Mouse (Mus musculus): ENCODE results near the gene Osm. TPM values are rescaled to one million over a fixed set of nuclear protein-coding genes. Genes with fewer than 3 reads are reported as not detected.

The Osm gene
- polyA plus RNA-seq, 1 experiment from 2014 or later = 0.55 TPM

DNA sequence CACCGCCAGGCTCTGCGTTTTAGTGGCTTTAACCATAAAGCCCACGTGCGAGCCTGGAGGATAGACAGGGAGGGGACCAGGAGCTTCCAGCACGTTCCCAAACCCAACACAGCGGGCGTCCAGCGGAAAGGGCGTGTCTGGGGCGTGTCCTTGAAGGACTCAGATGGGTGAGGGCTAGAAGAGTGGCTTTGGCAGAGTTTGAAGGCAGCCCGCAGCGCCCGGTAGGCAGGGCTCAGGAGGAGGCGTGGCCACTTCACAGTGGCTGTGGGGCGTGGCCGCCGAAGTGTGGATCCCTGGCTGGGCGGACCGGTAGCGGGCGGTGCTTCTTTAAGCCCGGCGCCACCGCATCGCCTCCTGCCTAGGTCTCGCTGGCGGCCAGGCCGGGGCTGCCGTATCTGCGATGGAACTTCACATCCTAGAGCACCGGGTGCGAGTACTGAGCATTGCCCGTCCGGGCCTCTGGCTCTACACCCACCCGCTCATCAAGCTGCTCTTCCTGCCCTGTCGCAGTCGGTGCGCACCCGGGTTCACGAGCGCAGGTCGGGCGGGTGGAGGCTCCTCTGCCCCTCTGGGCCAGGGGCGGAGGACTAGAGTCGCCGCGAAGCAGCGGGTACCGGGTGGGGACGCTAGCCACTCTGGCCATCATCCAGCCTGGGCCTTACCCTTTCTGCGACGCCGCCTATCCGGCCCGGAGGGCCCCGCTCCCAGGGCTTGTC is 18.1 kb upstream of the Osm start, which contains the start of gene Castor1:
TSS of gene Castor1 (plus strand) at position 312 of the 716 bp plus-strand sequence.
- H3K4me3 ChIP-seq = peak within 1 kb of the TSS; percentile 66
- peak within 1 kb of the TSS; percentile 67 for H3K27ac ChIP-seq
- H3K9me3 ChIP-seq (replicated peaks) = no peaks in the 10 kb centered on the region
- H3K27me3 ChIP-seq (replicated peaks) = peaks cover 22% of the 10 kb centered on the region
- H3K4me2 ChIP-seq = peak within 1 kb of the TSS; percentile 99
- peak within 1 kb of the TSS; percentile 78 for H3K9ac ChIP-seq
- peak; percentile 94 for ATAC-seq
- H3K4me1 ChIP-seq = peaks cover 50% of the 10 kb centered on the region
- 2% methylated on average over 56 of the region's 56 CpGs for WGBS (ENCODE audit: insufficient replicate concordance)
- H3K36me3 ChIP-seq = peaks cover 18% of the 10 kb centered on the region

DNA sequence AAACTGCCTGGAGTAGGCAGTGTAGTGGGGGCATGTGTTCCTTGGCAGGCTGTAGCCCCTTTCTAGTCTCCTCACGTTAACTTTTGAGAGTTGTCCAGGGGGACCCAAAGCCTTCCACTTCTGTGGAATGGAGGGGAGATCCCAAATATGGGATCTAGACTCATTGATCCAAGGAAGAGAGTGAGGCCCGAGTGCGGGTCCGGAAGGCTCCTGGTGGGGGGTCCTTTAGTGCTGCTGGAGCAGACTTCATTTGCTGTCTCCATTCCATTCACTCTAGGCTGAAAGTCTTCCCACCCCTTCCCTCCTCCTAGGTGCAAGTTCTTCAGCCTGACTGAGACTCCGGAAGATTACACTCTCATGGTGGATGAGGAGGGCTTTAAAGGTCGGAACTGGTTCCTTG is 17.6 kb upstream of the Osm start:
- peak overlapping the region; percentile 78 for H3K9ac ChIP-seq
- H3K27ac ChIP-seq = peak overlapping the region; percentile 61; the same call in 1 of the 2 replicates
- peaks cover 56% of the 10 kb centered on the region for H3K4me1 ChIP-seq
- H3K4me3 ChIP-seq = peak overlapping the region; percentile 66
- peak overlapping the region; percentile 99 for H3K4me2 ChIP-seq
- no peak for ATAC-seq
- peaks cover 22% of the 10 kb centered on the region for H3K27me3 ChIP-seq (replicated peaks)
- H3K36me3 ChIP-seq = peaks cover 12% of the 10 kb centered on the region
- no peaks in the 10 kb centered on the region for H3K9me3 ChIP-seq (replicated peaks)
- WGBS (ENCODE audit: insufficient replicate concordance) = 27% methylated on average over 6 of the region's 6 CpGs

DNA sequence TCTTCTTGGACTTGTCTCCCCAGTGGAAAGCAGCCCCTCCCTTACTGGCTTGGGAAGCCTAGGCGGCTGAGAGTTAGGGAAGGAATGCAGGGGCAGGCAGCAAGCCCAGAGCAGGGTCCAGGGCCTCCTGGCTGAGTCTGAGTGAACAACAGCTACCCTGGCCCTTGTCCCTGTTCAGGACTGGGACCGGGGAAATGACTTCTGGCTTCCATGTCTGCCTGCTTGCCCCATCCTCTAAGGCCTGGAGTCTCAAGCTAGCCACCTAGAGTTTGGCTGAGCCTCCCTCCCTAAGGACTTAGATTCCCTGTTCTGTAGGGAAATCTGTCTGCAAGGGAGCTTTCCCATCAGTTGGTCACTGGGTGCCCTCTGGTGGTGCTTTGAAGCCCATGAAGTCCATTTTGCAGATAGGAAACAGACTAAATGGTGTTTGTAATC is 16.9 kb upstream of the Osm start:
- no peak for ATAC-seq
- H3K9me3 ChIP-seq (replicated peaks) = no peaks in the 10 kb centered on the region
- no peak overlapping the region for H3K27ac ChIP-seq
- no peak overlapping the region for H3K4me3 ChIP-seq
- H3K9ac ChIP-seq = no peak overlapping the region
- WGBS (ENCODE audit: insufficient replicate concordance) = 13% methylated on average over 2 of the region's 2 CpGs
- peaks cover 8% of the 10 kb centered on the region for H3K36me3 ChIP-seq
- peaks cover 22% of the 10 kb centered on the region for H3K27me3 ChIP-seq (replicated peaks)
- H3K4me1 ChIP-seq = peaks cover 63% of the 10 kb centered on the region
- H3K4me2 ChIP-seq = 0 out of 2 replicates have a peak overlapping the region, but pooled peaks have one; percentile 99

DNA sequence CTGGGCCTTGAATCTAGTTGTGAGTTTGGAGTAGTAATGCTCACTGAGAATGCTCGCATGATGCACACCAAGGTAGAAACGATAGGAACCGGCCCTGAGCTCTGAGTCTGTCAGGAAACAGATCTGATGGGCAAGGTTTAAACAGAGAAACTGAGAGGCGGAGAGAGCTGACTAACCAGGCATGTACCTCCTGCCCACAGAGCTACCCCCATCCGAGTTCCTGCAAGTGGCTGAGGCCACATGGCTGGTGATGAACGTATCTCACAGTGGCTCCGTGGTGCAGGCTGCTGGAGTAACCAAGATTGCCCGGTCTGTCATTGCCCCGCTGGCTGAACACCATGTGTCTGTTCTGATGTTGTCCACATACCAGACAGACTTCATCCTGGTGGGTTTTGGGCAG is 16.3 kb upstream of the Osm start:
- Histone ChIP-seq H3K4me2 (no peak overlapping the region), H3K4me3 (no peak overlapping the region)

DNA sequence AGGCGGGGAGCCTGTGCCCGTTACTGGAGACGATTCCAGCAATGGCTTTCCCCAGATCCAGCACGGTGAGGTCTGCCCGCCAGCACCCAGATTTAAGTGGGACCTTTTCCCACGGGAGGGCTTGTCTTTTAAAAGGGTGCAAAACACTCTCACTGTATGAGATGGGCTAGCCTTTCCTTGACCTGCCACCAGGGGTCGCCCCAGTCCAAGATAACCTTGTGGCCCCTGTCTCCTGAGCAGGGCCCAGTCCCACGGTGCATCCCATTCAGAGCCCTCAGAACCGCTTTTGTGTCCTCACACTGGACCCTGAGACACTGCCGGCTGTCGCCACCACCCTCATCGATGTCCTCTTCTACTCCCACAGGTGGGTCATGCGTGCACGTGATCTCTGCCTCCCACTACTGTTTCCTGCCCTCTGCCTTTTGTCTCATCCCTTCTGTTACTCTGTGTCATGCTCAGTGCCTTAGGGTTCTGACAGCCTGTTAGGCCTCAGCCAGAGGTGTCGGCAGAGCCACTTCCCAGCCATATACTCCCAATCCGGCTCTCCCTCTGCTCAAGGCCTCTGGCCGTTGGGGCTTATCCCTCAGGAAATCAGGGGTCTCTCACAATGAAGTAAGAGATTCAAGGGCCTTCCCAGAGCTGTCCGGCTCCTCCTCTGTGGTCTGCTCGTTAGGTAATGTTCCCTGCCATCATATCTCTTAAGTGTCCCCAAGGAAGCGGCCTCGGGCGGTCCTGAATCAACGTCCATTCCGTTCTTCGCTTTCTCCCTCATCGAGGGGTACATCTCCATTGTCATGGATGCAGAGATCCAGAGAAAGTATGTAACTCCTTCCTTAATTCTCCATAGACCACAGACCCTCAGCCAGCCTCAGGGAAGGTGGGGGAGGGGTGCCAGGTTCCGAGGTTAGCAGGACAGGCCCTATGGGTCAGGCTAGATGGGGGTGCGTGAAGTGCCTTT is 15.5 kb upstream of the Osm start:
- 44% methylated on average over 28 of the region's 28 CpGs for WGBS (ENCODE audit: insufficient replicate concordance)

More for the DNA sequence above, 16.3 kb upstream of the Osm start:
- WGBS (ENCODE audit: insufficient replicate concordance) = 51% methylated on average over 9 of the region's 9 CpGs
- H3K4me1 ChIP-seq = peaks cover 69% of the 10 kb centered on the region
- H3K9me3 ChIP-seq (replicated peaks) = no peaks in the 10 kb centered on the region
- no peak overlapping the region for H3K27ac ChIP-seq
- no peak overlapping the region for H3K9ac ChIP-seq
- H3K36me3 ChIP-seq = peaks cover 4% of the 10 kb centered on the region
- ATAC-seq = no peak
- H3K27me3 ChIP-seq (replicated peaks) = peaks cover 22% of the 10 kb centered on the region

DNA sequence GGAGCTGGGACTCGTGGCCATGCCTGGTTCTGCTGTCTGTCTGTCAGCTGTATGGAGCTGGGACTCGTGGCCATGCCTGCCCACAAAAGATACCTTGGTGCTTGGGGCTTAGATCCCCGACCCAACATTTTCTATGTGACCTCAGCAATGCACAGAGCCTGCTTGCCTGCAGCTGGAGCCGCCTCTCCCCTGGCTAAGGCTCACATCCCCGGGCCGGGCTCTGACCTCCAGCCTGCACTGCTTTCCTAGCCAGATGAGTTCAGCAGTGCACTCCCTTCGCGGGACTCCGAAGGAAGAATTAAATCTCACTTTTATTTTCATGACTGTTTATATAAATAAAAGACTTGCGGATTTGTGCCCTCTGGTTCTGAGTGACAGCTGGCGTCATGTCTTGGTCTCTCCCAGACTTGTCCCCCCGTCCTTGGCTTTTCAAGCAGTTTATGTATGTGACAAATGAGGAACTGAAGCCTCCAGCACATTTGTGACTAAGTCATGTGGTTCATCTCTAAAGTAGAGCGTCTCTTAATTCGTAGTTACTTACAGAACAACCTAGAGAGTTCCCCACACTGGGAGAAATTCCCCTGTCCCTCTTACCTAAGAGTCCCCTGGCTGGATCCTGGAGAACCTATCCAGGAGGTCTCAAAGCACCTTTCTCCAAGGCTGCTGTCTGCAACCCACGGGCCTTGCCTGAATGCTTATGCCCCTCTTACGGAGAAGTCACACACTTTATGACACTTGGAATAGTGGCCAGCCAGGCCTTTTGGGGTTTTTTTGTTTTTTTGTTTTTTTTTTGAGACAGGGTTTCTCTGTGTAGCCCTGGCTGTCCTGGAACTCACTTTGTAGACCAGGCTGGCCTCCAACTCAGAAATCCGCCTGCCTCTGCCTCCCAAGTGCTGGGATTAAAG is 13.9 kb upstream of the Osm start:
- WGBS (ENCODE audit: insufficient replicate concordance) = 69% methylated on average over 17 of the region's 17 CpGs
- Histone ChIP-seq H3K4me3 (no peak overlapping the region), H3K36me3 (no peaks in the 10 kb centered on the region), H3K9ac (0 out of 2 replicates have a peak overlapping the region, but pooled peaks have one; percentile 4), H3K27me3 (replicated peaks) (peaks cover 22% of the 10 kb centered on the region), H3K4me1 (peaks cover 92% of the 10 kb centered on the region), H3K9me3 (replicated peaks) (no peaks in the 10 kb centered on the region), H3K4me2 (no peak overlapping the region), H3K27ac (peak overlapping the region; percentile 57; the same call in 1 of the 2 replicates)
- no peak for ATAC-seq

More for the DNA sequence above, 15.5 kb upstream of the Osm start:
- no peaks in the 10 kb centered on the region for H3K9me3 ChIP-seq (replicated peaks)
- no peak overlapping the region for H3K4me2 ChIP-seq
- H3K27ac ChIP-seq = 0 out of 2 replicates have a peak overlapping the region, but pooled peaks have one; percentile 36
- H3K36me3 ChIP-seq = no peaks in the 10 kb centered on the region
- no peak overlapping the region for H3K4me3 ChIP-seq
- H3K27me3 ChIP-seq (replicated peaks) = peaks cover 22% of the 10 kb centered on the region
- ATAC-seq = no peak
- peaks cover 77% of the 10 kb centered on the region for H3K4me1 ChIP-seq
- H3K9ac ChIP-seq = no peak overlapping the region

DNA sequence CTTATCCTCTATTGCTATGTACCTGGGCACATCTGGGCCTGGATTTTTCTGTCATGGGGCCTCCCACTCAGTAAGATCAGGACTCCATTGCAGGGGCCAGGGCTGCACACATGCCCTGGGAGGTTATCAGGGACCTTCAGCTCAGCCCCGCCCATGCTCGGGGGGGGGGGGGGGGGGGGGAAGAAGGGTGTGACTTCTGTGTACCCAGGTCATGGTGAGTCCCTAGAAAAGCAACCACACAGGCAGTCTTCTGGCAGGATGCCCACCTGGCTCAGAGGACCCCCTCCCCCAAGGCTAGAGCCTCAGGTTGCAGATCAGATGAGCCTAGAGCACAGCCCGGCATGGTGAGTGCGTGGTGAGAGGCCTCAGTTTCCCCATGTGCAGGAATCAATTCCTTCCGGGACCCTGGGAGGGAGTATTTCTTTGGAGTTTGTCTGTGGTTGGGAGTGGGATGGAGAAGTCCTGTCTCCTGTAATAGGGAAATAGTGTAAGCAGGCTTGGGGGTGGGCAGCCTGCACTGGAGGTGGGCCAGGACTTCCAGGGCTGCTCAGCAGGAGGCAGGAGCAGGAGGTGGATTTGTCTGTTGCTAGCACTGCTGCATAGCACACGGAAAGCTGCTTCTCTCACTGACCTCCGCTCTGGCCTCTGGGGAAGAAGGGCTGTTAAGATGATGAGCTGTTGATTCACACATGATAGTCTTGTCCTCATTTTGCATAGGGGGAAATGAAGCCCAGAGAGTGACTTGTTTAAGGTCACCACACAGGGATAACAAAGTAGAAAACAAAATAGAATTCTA is 12.6 kb upstream of the Osm start:
- 29% methylated on average over 5 of the region's 7 CpGs for WGBS (ENCODE audit: insufficient replicate concordance)
- no peaks in the 10 kb centered on the region for H3K9me3 ChIP-seq (replicated peaks)
- H3K36me3 ChIP-seq = peaks cover 3% of the 10 kb centered on the region; the same call in 1 of the 2 replicates
- H3K4me1 ChIP-seq = peaks cover 93% of the 10 kb centered on the region
- H3K27ac ChIP-seq = peak overlapping the region; percentile 95
- peaks cover 17% of the 10 kb centered on the region for H3K27me3 ChIP-seq (replicated peaks)
- H3K9ac ChIP-seq = peak overlapping the region; percentile 82
- H3K4me2 ChIP-seq = peak overlapping the region; percentile 76
- H3K4me3 ChIP-seq = peak overlapping the region; percentile 72
- peak; percentile 89 for ATAC-seq

DNA sequence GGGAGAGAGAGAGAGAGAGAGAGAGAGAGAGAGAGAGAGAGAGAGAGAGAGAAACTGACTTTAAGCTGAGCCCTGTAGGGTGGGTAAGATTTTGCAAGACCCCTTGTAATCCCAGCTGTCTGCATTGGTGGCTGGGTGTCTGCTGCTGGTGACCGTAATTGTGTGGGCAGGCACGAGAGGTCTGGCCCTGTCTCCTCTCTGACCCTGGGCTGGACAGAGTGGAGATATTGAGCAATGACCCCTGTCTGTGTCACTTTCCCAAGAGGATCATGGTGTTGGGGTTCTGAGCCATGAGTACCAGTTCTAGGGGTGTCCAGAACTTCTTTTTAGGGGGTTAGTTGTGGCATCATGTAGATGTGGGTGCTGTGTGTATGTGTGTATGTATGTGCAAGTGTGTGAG is 12.0 kb upstream of the Osm start:
- Histone ChIP-seq H3K4me2 (peak overlapping the region; percentile 76), H3K4me3 (peak overlapping the region; percentile 72), H3K27me3 (replicated peaks) (peaks cover 11% of the 10 kb centered on the region), H3K36me3 (peaks cover 7% of the 10 kb centered on the region; the same call in 1 of the 2 replicates), H3K4me1 (peaks cover 89% of the 10 kb centered on the region), H3K27ac (peak overlapping the region; percentile 95), H3K9ac (peak overlapping the region; percentile 82), H3K9me3 (replicated peaks) (no peaks in the 10 kb centered on the region)
- WGBS (ENCODE audit: insufficient replicate concordance) = 49% methylated on average over 2 of the region's 2 CpGs
- no peak for ATAC-seq

DNA sequence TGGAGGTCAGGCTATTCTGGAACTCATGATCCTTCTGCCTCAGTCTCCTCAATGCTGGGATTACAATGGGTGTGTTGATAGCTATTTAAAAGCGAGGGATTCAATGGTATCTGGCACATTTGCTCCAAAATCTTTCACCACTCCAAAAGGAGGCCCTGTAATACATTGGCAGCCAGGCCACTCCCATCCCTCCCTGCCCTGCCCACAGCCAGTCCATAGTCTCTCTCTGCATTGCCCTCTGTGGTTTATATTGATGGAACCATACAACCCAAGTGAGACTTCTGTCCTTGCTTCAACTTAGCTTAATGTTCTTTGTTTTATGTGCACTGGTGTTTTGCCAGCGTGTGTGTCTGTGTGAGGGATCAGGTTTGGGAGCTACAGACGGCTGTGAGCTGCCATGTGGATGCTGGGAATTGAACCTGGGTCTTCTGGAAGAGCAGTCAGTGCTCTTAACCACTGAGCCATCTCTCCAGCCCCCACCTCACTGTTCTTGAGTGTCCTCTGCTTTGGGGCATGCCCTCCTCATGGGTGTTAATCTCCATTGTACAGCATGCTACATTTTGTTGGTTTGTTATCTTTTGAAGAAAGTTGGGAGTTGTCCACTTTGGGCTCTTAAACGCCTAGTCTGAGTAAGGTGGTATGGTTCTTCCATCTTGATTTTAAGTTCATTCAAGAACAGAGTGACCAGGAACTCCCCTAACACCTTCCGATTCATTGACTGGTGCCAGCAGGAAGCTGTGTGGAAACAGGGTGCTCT is 9.5 kb upstream of the Osm start:
- peak overlapping the region; percentile 76 for H3K4me2 ChIP-seq
- H3K9me3 ChIP-seq (replicated peaks) = no peaks in the 10 kb centered on the region
- peaks cover 92% of the 10 kb centered on the region for H3K4me1 ChIP-seq
- peak overlapping the region; percentile 75 for H3K27ac ChIP-seq
- H3K4me3 ChIP-seq = peak overlapping the region; percentile 72
- 58% methylated on average over 5 of the region's 5 CpGs for WGBS (ENCODE audit: insufficient replicate concordance)
- H3K9ac ChIP-seq = peak overlapping the region; percentile 59
- no peaks in the 10 kb centered on the region for H3K27me3 ChIP-seq (replicated peaks)
- ATAC-seq = peak; percentile 53
- peaks cover 25% of the 10 kb centered on the region for H3K36me3 ChIP-seq

DNA sequence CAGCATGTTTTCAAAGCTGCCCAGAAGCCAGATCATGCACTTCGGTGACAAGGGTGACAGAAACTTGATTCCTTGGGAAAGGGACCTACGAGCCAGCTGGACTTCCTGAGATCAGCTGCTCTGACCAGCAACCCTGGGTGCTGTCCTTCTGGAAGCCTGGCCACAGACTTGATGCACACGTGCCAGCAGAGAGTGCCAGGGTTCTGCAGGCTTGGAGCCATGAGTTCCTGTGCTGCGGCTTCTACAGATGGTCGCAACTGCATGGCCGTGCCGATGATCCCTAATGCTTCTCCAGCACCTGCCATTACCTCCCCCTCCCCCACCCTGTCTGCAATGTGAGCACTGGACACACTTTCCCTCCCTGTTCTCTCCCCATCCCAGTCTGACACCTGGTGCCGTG is 7.8 kb upstream of the Osm start:
- H3K9ac ChIP-seq = no peak overlapping the region
- WGBS (ENCODE audit: insufficient replicate concordance) = 60% methylated on average over 8 of the region's 8 CpGs

More for the DNA sequence above, 7.8 kb upstream of the Osm start:
- peaks cover 88% of the 10 kb centered on the region for H3K4me1 ChIP-seq
- H3K4me3 ChIP-seq = no peak overlapping the region
- no peaks in the 10 kb centered on the region for H3K27me3 ChIP-seq (replicated peaks)
- H3K27ac ChIP-seq = no peak overlapping the region
- H3K4me2 ChIP-seq = no peak overlapping the region
- peaks cover 42% of the 10 kb centered on the region for H3K36me3 ChIP-seq
- no peaks in the 10 kb centered on the region for H3K9me3 ChIP-seq (replicated peaks)
- no peak for ATAC-seq

Measured in liver, embryonic 12.5 days (tissue).